Mouse (Mus musculus): Measurements from ENCODE around the gene Tmem14c. TPM values are rescaled to one million over a fixed set of nuclear protein-coding genes. Genes with fewer than 3 reads are reported as not detected.

Tmem14c gene
- total and polyA plus RNA-seq, 2 experiments from 2014 or later, result 142 to 282 TPM

DNA sequence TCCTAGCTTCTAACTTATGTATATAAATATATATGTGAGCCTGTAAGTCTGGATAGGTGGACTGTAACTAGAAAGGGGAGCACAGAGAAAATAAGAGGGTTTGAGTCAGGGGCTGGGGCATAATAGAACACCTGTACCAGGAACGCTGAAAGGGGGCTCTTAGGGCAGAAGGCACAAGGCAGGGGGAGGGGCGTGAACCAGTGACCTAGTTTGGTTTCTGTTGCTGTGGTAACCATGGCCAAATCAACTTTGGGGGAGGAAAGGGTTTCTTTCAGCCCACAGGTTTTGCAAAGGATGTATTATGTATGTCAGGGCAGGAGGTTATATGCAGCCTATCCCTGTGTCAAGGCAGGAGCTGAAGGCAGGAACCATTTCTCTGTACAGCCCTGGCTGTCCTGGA lies 44.3 kb upstream of the Tmem14c start:
- no peaks in the 10 kb centered on the region for H3K36me3 ChIP-seq (replicated peaks; ENCODE audit: control insufficient read depth, insufficient read depth, low read length)
- no peak overlapping the region for H3K4me3 ChIP-seq (ENCODE audit: low read depth, low read length)
- no peak overlapping the region for H3K9ac ChIP-seq (replicated peaks; ENCODE audit: low read depth, low read length)
- no peak overlapping the region for H3K4me2 ChIP-seq (ENCODE audit: low read depth, low read length)
- TF ChIP-seq CTCF (IDR thresholded peaks at IDR 0.05; ENCODE audit: low read depth) (no peak), EP300 (IDR thresholded peaks at IDR 0.05; ENCODE audit: low read depth) (no peak)
- no peaks in the 10 kb centered on the region for H3K9me3 ChIP-seq (replicated peaks; ENCODE audit: control insufficient read depth, low read length)
- DNase-seq (ENCODE audit: low spot score), result no peak
- no peak overlapping the region for H3K27ac ChIP-seq (ENCODE audit: low read depth)
- no peaks in the 10 kb centered on the region for H3K4me1 ChIP-seq (ENCODE audit: control insufficient read depth, insufficient read depth)
- ATAC-seq (ENCODE audit: insufficient read depth, low read depth), result no peak
- H3K27me3 ChIP-seq (ENCODE audit: control insufficient read depth, insufficient read depth, low read length), result no peaks in the 10 kb centered on the region
- 80% methylated on average over 2 of the region's 2 CpGs for WGBS

DNA sequence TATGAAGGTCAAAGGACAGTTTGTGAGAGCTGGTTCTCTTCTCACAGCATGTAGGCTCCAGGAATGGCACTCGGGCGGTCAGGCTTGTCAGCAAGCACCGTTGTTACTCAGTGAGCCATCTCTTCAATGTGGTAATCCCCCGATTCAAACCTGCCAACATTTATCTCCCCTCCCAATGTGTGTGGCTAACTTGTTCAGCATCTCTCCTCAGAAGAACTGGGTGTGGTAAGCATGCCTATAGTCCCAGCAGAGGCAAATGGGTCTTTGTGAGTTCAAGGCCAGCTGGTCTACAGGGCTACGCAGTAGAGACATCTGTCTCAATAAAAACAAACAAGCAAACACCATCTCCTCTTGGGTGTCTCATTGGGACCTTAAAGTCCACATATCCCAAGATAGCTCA lies 43.1 kb upstream of the Tmem14c start:
- TF ChIP-seq CTCF (IDR thresholded peaks at IDR 0.05; ENCODE audit: low read depth) (no peak), EP300 (IDR thresholded peaks at IDR 0.05; ENCODE audit: low read depth) (no peak)
- no peaks in the 10 kb centered on the region for H3K27me3 ChIP-seq (ENCODE audit: control insufficient read depth, insufficient read depth, low read length)
- H3K4me1 ChIP-seq (ENCODE audit: control insufficient read depth, insufficient read depth), result no peaks in the 10 kb centered on the region
- no peak overlapping the region for H3K4me2 ChIP-seq (ENCODE audit: low read depth, low read length)
- ATAC-seq (ENCODE audit: insufficient read depth, low read depth) (no peak), DNase-seq (ENCODE audit: low spot score) (no peak)
- WGBS, result 80% methylated on average over 5 of the region's 5 CpGs
- H3K36me3 ChIP-seq (replicated peaks; ENCODE audit: control insufficient read depth, insufficient read depth, low read length), result no peaks in the 10 kb centered on the region
- no peaks in the 10 kb centered on the region for H3K9me3 ChIP-seq (replicated peaks; ENCODE audit: control insufficient read depth, low read length)
- H3K27ac ChIP-seq (ENCODE audit: low read depth), result no peak overlapping the region
- H3K4me3 ChIP-seq (ENCODE audit: low read depth, low read length), result no peak overlapping the region
- no peak overlapping the region for H3K9ac ChIP-seq (replicated peaks; ENCODE audit: low read depth, low read length)

DNA sequence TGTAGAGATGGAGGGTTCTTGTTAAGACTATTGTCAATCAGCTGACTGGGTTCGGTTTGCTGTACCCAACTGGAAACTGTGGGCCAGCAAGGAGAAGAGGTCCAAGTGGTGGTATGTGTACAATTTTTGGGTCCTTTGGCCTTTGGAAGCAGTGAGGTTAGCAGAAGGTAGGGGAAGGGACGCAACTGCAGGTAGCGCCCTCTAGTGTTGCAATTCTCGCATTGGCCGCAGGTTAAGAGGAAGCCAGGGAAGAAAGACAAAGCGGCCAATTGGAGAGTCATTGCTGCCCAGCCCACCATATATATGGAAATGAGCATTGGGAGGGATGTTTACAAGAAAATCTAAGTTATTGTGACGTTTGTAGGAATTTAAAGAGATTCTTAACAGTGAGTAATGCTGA lies 38.5 kb upstream of the Tmem14c start:
- Histone ChIP-seq H3K9ac (replicated peaks; ENCODE audit: low read depth, low read length) (no peak overlapping the region), H3K27ac (ENCODE audit: low read depth) (no peak overlapping the region), H3K9me3 (replicated peaks; ENCODE audit: control insufficient read depth, low read length) (no peaks in the 10 kb centered on the region), H3K36me3 (replicated peaks; ENCODE audit: control insufficient read depth, insufficient read depth, low read length) (no peaks in the 10 kb centered on the region), H3K4me2 (ENCODE audit: low read depth, low read length) (no peak overlapping the region), H3K4me1 (ENCODE audit: control insufficient read depth, insufficient read depth) (no peaks in the 10 kb centered on the region), H3K27me3 (ENCODE audit: control insufficient read depth, insufficient read depth, low read length) (no peaks in the 10 kb centered on the region), H3K4me3 (ENCODE audit: low read depth, low read length) (no peak overlapping the region)
- no peak for TF ChIP-seq EP300 (IDR thresholded peaks at IDR 0.05; ENCODE audit: low read depth)
- peak; percentile 80 for TF ChIP-seq CTCF (IDR thresholded peaks at IDR 0.05; ENCODE audit: low read depth)
- DNase-seq (ENCODE audit: low spot score) (peak; percentile 43), ATAC-seq (ENCODE audit: insufficient read depth, low read depth) (peak; percentile 49; the same call in 1 of the 2 replicates)
- 22% methylated on average over 7 of the region's 7 CpGs for WGBS

DNA sequence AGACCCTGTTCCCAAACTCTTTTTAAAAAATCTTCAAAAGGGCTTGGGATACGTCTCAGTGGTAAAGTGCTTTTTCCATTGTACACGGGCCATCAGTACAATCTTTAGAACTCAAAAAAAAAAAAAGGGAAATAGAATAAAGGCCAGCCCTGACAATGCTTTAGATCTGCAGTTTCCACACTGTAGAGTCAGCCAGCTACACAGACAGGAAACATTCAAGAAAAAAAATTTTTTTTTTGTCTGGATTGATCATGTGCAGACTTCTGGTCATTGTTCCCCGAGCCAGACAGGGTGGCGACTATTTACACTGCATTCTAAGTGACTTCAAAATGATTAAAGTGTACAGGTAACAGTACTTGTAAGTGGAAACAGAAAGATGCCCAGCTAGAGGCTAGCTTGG lies 37.4 kb upstream of the Tmem14c start:
- Histone ChIP-seq H3K4me1 (ENCODE audit: control insufficient read depth, insufficient read depth) (no peaks in the 10 kb centered on the region), H3K36me3 (replicated peaks; ENCODE audit: control insufficient read depth, insufficient read depth, low read length) (no peaks in the 10 kb centered on the region), H3K9ac (replicated peaks; ENCODE audit: low read depth, low read length) (no peak overlapping the region), H3K9me3 (replicated peaks; ENCODE audit: control insufficient read depth, low read length) (no peaks in the 10 kb centered on the region), H3K4me3 (ENCODE audit: low read depth, low read length) (no peak overlapping the region), H3K4me2 (ENCODE audit: low read depth, low read length) (no peak overlapping the region), H3K27ac (ENCODE audit: low read depth) (peak overlapping the region; percentile 80), H3K27me3 (ENCODE audit: control insufficient read depth, insufficient read depth, low read length) (no peaks in the 10 kb centered on the region)
- 50% methylated on average over 4 of the region's 4 CpGs for WGBS
- peak; percentile 44 for DNase-seq (ENCODE audit: low spot score)
- no peak for TF ChIP-seq EP300 (IDR thresholded peaks at IDR 0.05; ENCODE audit: low read depth)
- no peak for TF ChIP-seq CTCF (IDR thresholded peaks at IDR 0.05; ENCODE audit: low read depth)
- peak; percentile 75 for ATAC-seq (ENCODE audit: insufficient read depth, low read depth)

DNA sequence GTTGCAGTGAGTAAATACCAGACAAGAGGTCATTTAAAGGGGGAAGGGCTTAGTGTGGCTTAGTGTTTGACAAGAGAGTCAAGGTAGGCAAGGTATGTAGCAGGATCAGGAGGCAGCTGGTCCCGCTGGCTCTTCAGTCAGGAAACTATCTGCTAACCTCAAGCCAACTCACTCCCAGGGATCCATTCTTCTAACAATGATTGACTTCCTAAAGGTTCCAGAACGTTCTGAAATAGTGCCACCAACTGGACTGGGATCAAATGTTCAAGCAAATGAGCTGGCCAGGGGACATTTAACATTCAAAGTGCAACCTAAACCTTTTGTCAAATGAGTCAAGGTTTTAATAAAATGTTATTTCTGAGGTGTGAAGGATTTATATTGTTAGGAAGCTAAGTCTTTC lies 36.8 kb upstream of the Tmem14c start:
- ATAC-seq (ENCODE audit: insufficient read depth, low read depth) (no peak), DNase-seq (ENCODE audit: low spot score) (peak; percentile 38)
- 34% methylated on average over 2 of the region's 2 CpGs for WGBS
- Histone ChIP-seq H3K4me3 (ENCODE audit: low read depth, low read length) (no peak overlapping the region), H3K27me3 (ENCODE audit: control insufficient read depth, insufficient read depth, low read length) (no peaks in the 10 kb centered on the region), H3K9ac (replicated peaks; ENCODE audit: low read depth, low read length) (no peak overlapping the region), H3K27ac (ENCODE audit: low read depth) (peak overlapping the region; percentile 80), H3K4me2 (ENCODE audit: low read depth, low read length) (no peak overlapping the region), H3K4me1 (ENCODE audit: control insufficient read depth, insufficient read depth) (no peaks in the 10 kb centered on the region), H3K36me3 (replicated peaks; ENCODE audit: control insufficient read depth, insufficient read depth, low read length) (no peaks in the 10 kb centered on the region), H3K9me3 (replicated peaks; ENCODE audit: control insufficient read depth, low read length) (no peaks in the 10 kb centered on the region)
- no peak for TF ChIP-seq EP300 (IDR thresholded peaks at IDR 0.05; ENCODE audit: low read depth)
- TF ChIP-seq CTCF (IDR thresholded peaks at IDR 0.05; ENCODE audit: low read depth), result peak; percentile 36

DNA sequence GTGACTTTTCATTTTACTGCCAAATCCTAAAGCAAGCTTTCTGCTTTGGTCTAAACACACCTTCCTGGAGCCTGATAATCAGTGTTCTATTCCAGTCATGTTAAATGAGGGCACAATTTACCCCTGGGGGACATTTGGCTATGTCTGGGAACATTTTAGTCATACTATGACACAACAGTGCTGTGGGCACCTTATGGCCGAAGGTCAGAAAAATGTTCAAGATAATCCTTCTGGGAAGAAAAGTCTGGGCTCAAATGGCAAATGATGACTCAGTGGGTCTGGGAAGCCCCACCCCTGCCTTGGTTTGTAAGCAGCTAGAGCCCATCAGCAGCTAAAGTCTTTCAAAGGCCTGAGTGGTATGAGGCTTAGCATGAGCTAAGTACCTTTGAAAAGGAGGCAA lies 33.3 kb upstream of the Tmem14c start:
- Histone ChIP-seq H3K9me3 (replicated peaks; ENCODE audit: control insufficient read depth, low read length) (no peaks in the 10 kb centered on the region), H3K27ac (ENCODE audit: low read depth) (no peak overlapping the region), H3K4me3 (ENCODE audit: low read depth, low read length) (no peak overlapping the region), H3K4me1 (ENCODE audit: control insufficient read depth, insufficient read depth) (no peaks in the 10 kb centered on the region), H3K9ac (replicated peaks; ENCODE audit: low read depth, low read length) (no peak overlapping the region), H3K36me3 (replicated peaks; ENCODE audit: control insufficient read depth, insufficient read depth, low read length) (no peaks in the 10 kb centered on the region), H3K4me2 (ENCODE audit: low read depth, low read length) (no peak overlapping the region), H3K27me3 (ENCODE audit: control insufficient read depth, insufficient read depth, low read length) (no peaks in the 10 kb centered on the region)
- ATAC-seq (ENCODE audit: insufficient read depth, low read depth) (no peak), DNase-seq (ENCODE audit: low spot score) (no peak)
- whole genome bisulfite sequencing, result 75% methylated on average over 1 of the region's 1 CpGs
- TF ChIP-seq CTCF (IDR thresholded peaks at IDR 0.05; ENCODE audit: low read depth) (no peak), EP300 (IDR thresholded peaks at IDR 0.05; ENCODE audit: low read depth) (no peak)

Measured in heart, postnatal 0 days (tissue).